Mouse (Mus musculus) heart, embryonic 12.5 days (tissue): Measurements from ENCODE around the gene Srsf6. TPM values are rescaled to one million over a fixed set of nuclear protein-coding genes. Genes with fewer than 3 reads are reported as not detected.
"Not testable (repeated sequence)": the region's sequence is repeated elsewhere in the genome, so short reads cannot be mapped to it uniquely, and the experiment has no call there.

Source experiments
- ATAC-seq: fragments of 200-750 bp; cut with Nextera tagmentation; 2 replicates; pipeline ENCODE4 v1.8.0; 2017; ENCODE audit warnings: moderate TSS enrichment, moderate library complexity; ENCODE audit not compliant: insufficient number of reproducible peaks, low FRiP score
- H3K27ac ChIP-seq: fragments of 300-500 bp; sonication (generic); 2 replicates; pipeline ENCODE4 v1.5.1; 2016; ENCODE audit warnings: mild to moderate bottlenecking, moderate library complexity; ENCODE audit not compliant: poor library complexity, severe bottlenecking
- H3K27me3 ChIP-seq: fragments of 300-500 bp; sonication (generic); replicated peaks from 2 replicates; pipeline ENCODE4 v1.6.1; 2016; ENCODE audit warnings: mild to moderate bottlenecking, moderate library complexity
- H3K36me3 ChIP-seq: fragments of 300-500 bp; sonication (generic); 2 replicates; pipeline ENCODE4 v1.6.1; 2016; ENCODE audit warnings: mild to moderate bottlenecking, moderate library complexity
- H3K4me1 ChIP-seq: fragments of 300-500 bp; sonication (generic); replicated peaks from 2 replicates; pipeline ENCODE4 v1.6.1; 2016; ENCODE audit warnings: mild to moderate bottlenecking
- H3K4me2 ChIP-seq: fragments of 300-500 bp; sonication (generic); 2 replicates; pipeline ENCODE4 v1.6.1; 2016; ENCODE audit warnings: mild to moderate bottlenecking, moderate library complexity
- H3K4me3 ChIP-seq: fragments of 300-500 bp; sonication (generic); 2 replicates; pipeline ENCODE4 v1.5.1; 2016; ENCODE audit warnings: mild to moderate bottlenecking
- H3K9ac ChIP-seq: fragments of 300-500 bp; sonication (generic); 2 replicates; pipeline ENCODE4 v1.6.1; 2016; ENCODE audit warnings: mild to moderate bottlenecking, moderate library complexity
- H3K9me3 ChIP-seq: fragments of 300-500 bp; sonication (generic); replicated peaks from 2 replicates; pipeline ENCODE4 v1.6.1; 2016; ENCODE audit warnings: mild to moderate bottlenecking, moderate library complexity
- WGBS: fragments of 180-500 bp; shearing (Covaris S2); methylation state at CpG from one replicate; pipeline ENCODE4 v1.1.7; 2016; 5-methylcytosine and 5-hydroxymethylcytosine counted together
- polyA plus RNA-seq: library from polyadenylated mRNA; unstranded; fragments of >200 nt; fragmentation: Nextera tagmentation; extraction: Ambion mirVana; gene quantifications from 2 replicates; pipeline ENCODE4 v1.2.1, GENCODE M21; 2016

Srsf6 gene
- 152 and 161 TPM in 2 replicates for polyA plus RNA-seq

- peak within 1 kb of the TSS; percentile 97 for H3K27ac ChIP-seq
- H3K4me3 ChIP-seq = peak within 1 kb of the TSS; percentile 100
- peak within 1 kb of the TSS; percentile 78 for H3K4me2 ChIP-seq
- 0 out of 2 replicates have a peak, but pooled peaks cover 4% of the 10 kb centered on the region for H3K27me3 ChIP-seq
- H3K36me3 ChIP-seq = peaks cover 30% of the 10 kb centered on the region
- H3K9me3 ChIP-seq = no peaks in the 10 kb centered on the region
- H3K4me1 ChIP-seq = peaks cover 10% of the 10 kb centered on the region
- WGBS = under 1% methylated on average over 59 of the region's 68 CpGs
- H3K9ac ChIP-seq = peak within 1 kb of the TSS; percentile 100
- ATAC-seq = peak; percentile 96
These were observed at the start of gene Srsf6 for GRCm38 (mm10) chr2:162931123-162931673. Gene Srsf6, plus strand, starts transcription at chr2:162931528.

- H3K9me3 ChIP-seq = no peaks in the 10 kb centered on the region
- 49% methylated on average over 2 of the region's 2 CpGs for whole genome bisulfite sequencing
These were observed 47.2 kb upstream of the Srsf6 start for GRCm38 (mm10) chr2:162884101-162884500.

GRCm38 (mm10) chr2:162887121-162887520 is 44.2 kb upstream of the Srsf6 start:
- no peak overlapping the region for H3K9ac ChIP-seq
- 71% methylated on average over 5 of the region's 5 CpGs for WGBS
- no peak for ATAC-seq
- no peaks in the 10 kb centered on the region for H3K9me3 ChIP-seq
- no peak overlapping the region for H3K27ac ChIP-seq
- no peaks in the 10 kb centered on the region for H3K27me3 ChIP-seq
- no peak overlapping the region for H3K4me2 ChIP-seq
- H3K4me3 ChIP-seq = no peak overlapping the region
- no peaks in the 10 kb centered on the region for H3K4me1 ChIP-seq
- H3K36me3 ChIP-seq = no peaks in the 10 kb centered on the region

More at GRCm38 (mm10) chr2:162884101-162884500, 47.2 kb upstream of the Srsf6 start:
- ATAC-seq = no peak
- Histone ChIP-seq H3K9ac (no peak overlapping the region), H3K27me3 (no peaks in the 10 kb centered on the region), H3K4me3 (no peak overlapping the region), H3K4me2 (no peak overlapping the region), H3K4me1 (no peaks in the 10 kb centered on the region), H3K27ac (no peak overlapping the region), H3K36me3 (no peaks in the 10 kb centered on the region)

GRCm38 (mm10) chr2:162888677-162889076 is 42.7 kb upstream of the Srsf6 start:
- Histone ChIP-seq H3K27me3 (no peaks in the 10 kb centered on the region), H3K27ac (no peak overlapping the region), H3K4me2 (no peak overlapping the region), H3K4me1 (no peaks in the 10 kb centered on the region), H3K9ac (no peak overlapping the region), H3K4me3 (no peak overlapping the region), H3K36me3 (no peaks in the 10 kb centered on the region), H3K9me3 (no peaks in the 10 kb centered on the region)
- WGBS = 73% methylated on average over 8 of the region's 8 CpGs
- ATAC-seq = no peak

GRCm38 (mm10) chr2:162889191-162889590 is 42.1 kb upstream of the Srsf6 start:
- Histone ChIP-seq H3K4me1 (no peaks in the 10 kb centered on the region), H3K4me2 (no peak overlapping the region), H3K36me3 (no peaks in the 10 kb centered on the region), H3K9me3 (no peaks in the 10 kb centered on the region), H3K9ac (no peak overlapping the region), H3K4me3 (no peak overlapping the region), H3K27ac (no peak overlapping the region), H3K27me3 (no peaks in the 10 kb centered on the region)
- ATAC-seq = no peak
- WGBS = 57% methylated on average over 7 of the region's 7 CpGs

- H3K36me3 ChIP-seq = no peaks in the 10 kb centered on the region
- ATAC-seq = no peak
- H3K9me3 ChIP-seq = no peaks in the 10 kb centered on the region
- WGBS = 66% methylated on average over 12 of the region's 12 CpGs
- no peaks in the 10 kb centered on the region for H3K27me3 ChIP-seq
- no peak overlapping the region for H3K9ac ChIP-seq
- no peaks in the 10 kb centered on the region for H3K4me1 ChIP-seq
- H3K27ac ChIP-seq = no peak overlapping the region
- H3K4me3 ChIP-seq = no peak overlapping the region
- H3K4me2 ChIP-seq = no peak overlapping the region
These were observed 41.6 kb upstream of the Srsf6 start for GRCm38 (mm10) chr2:162889731-162890130.

GRCm38 (mm10) chr2:162892979-162893378 is 38.3 kb upstream of the Srsf6 start:
- not testable (repeated sequence) for ATAC-seq, H3K4me2 ChIP-seq, H3K4me3 ChIP-seq, H3K4me1 ChIP-seq, H3K9ac ChIP-seq, H3K27me3 ChIP-seq, H3K27ac ChIP-seq, H3K36me3 ChIP-seq, H3K9me3 ChIP-seq
- WGBS = 88% methylated on average over 3 of the region's 3 CpGs

- 91% methylated on average over 20 of the region's 20 CpGs for WGBS
- H3K27me3 ChIP-seq, H3K9me3 ChIP-seq, H3K9ac ChIP-seq, H3K4me1 ChIP-seq, H3K4me3 ChIP-seq, H3K4me2 ChIP-seq, H3K36me3 ChIP-seq, ATAC-seq, H3K27ac ChIP-seq: not testable (repeated sequence)
These were observed 32.1 kb upstream of the Srsf6 start for GRCm38 (mm10) chr2:162899256-162899655.

GRCm38 (mm10) chr2:162899880-162900589 is 31.3 kb upstream of the Srsf6 start:
- Histone ChIP-seq H3K4me3 (no peak overlapping the region), H3K9me3 (no peaks in the 10 kb centered on the region), H3K27me3 (no peaks in the 10 kb centered on the region), H3K36me3 (no peaks in the 10 kb centered on the region), H3K4me1 (peaks cover 5% of the 10 kb centered on the region; the same call in 1 of the 2 replicates), H3K27ac (no peak overlapping the region), H3K9ac (no peak overlapping the region), H3K4me2 (no peak overlapping the region)
- ATAC-seq = no peak
- 61% methylated on average over 12 of the region's 12 CpGs for WGBS

- Histone ChIP-seq H3K4me2 (no peak overlapping the region), H3K4me3 (no peak overlapping the region), H3K36me3 (no peaks in the 10 kb centered on the region), H3K27me3 (no peaks in the 10 kb centered on the region), H3K4me1 (peaks cover 5% of the 10 kb centered on the region; the same call in 1 of the 2 replicates), H3K27ac (no peak overlapping the region), H3K9me3 (no peaks in the 10 kb centered on the region), H3K9ac (no peak overlapping the region)
- WGBS = 24% methylated on average over 2 of the region's 2 CpGs
- no peak for ATAC-seq
These were observed 30.8 kb upstream of the Srsf6 start for GRCm38 (mm10) chr2:162900590-162900916.

GRCm38 (mm10) chr2:162905902-162906301 is 25.4 kb upstream of the Srsf6 start:
- H3K9me3 ChIP-seq = no peaks in the 10 kb centered on the region
- H3K36me3 ChIP-seq = no peaks in the 10 kb centered on the region
- no peak overlapping the region for H3K27ac ChIP-seq
- H3K27me3 ChIP-seq = no peaks in the 10 kb centered on the region
- no peak overlapping the region for H3K9ac ChIP-seq
- H3K4me1 ChIP-seq = no peaks in the 10 kb centered on the region
- no peak for ATAC-seq
- no peak overlapping the region for H3K4me3 ChIP-seq
- WGBS = 74% methylated on average over 4 of the region's 4 CpGs
- H3K4me2 ChIP-seq = no peak overlapping the region
